Mouse (Mus musculus) MEL (cell line): ENCODE measurements around the gene Cecr2. TPM values are rescaled to one million over a fixed set of nuclear protein-coding genes. Genes with fewer than 3 reads are reported as not detected.
A peak's percentile ranks its signal among the peaks of the same experiment; 100 is the strongest.

Experiments used
- DNase-seq: peaks from one replicate; pipeline ENCODE4 v3.0.0; 2011; ENCODE audit warnings: low read depth, low spot score
- H3K27ac ChIP-seq: 2 replicates; pipeline ENCODE4 v1.5.1; 2012; ENCODE audit warnings: low read depth, mild to moderate bottlenecking, control low read depth, low read length, moderate library complexity; ENCODE audit not compliant: control insufficient read depth
- H3K27me3 ChIP-seq, 2 experiments: fragments of 150-350 bp in 1 of 2; sonication (generic) in 1 of 2; 2 replicates each; pipeline ENCODE4 v1.6.1; 2012; ENCODE audit warnings: low read length in 2 of 2, mild to moderate bottlenecking in 2 of 2, improper control_type of control experiment in 1 of 2, moderate library complexity in 1 of 2; ENCODE audit not compliant: insufficient read depth in 2 of 2, control insufficient read depth in 1 of 2
- H3K36me3 ChIP-seq, 2 experiments: 2 replicates each; pipeline ENCODE4 v1.6.1; 2012 to 2014; ENCODE audit warnings: low read length in 2 of 2, improper control_type of control experiment in 1 of 2, inconsistent platforms in 1 of 2, mild to moderate bottlenecking in 1 of 2; ENCODE audit not compliant: insufficient read depth in 2 of 2, control insufficient read depth in 1 of 2
- H3K4me1 ChIP-seq, 2 experiments: fragments of 150-350 bp in 1 of 2; sonication (generic) in 1 of 2; 2 replicates each; pipeline ENCODE4 v1.6.1; 2012; ENCODE audit warnings: low read length in 2 of 2, improper control_type of control experiment in 1 of 2, mild to moderate bottlenecking in 1 of 2; ENCODE audit not compliant: insufficient read depth in 2 of 2, control insufficient read depth in 1 of 2
- H3K4me3 ChIP-seq, 2 experiments: fragments of 150-350 bp in 1 of 2; sonication (generic) in 1 of 2; 2 replicates each; pipeline ENCODE4 v1.5.1; 2012; ENCODE audit warnings: low read depth in 2 of 2, low read length in 2 of 2, mild to moderate bottlenecking in 2 of 2, moderate library complexity in 2 of 2, control low read depth in 1 of 2, improper control_type of control experiment in 1 of 2; ENCODE audit not compliant: control insufficient read depth in 1 of 2, insufficient read depth in 1 of 2
- H3K79me2 ChIP-seq: 2 replicates; pipeline ENCODE4 v1.6.1; 2012; ENCODE audit warnings: mild to moderate bottlenecking, low read length, moderate library complexity; ENCODE audit not compliant: control insufficient read depth, poor library complexity, insufficient read depth
- H3K9ac ChIP-seq: 2 replicates; pipeline ENCODE4 v1.6.1; 2012; ENCODE audit warnings: low read depth, mild to moderate bottlenecking, control low read depth, low read length, moderate library complexity; ENCODE audit not compliant: control insufficient read depth, poor library complexity, severe bottlenecking
- H3K9me3 ChIP-seq: fragments of 150-350 bp; sonication (generic); replicated peaks from 2 replicates; pipeline ENCODE4 v1.6.1; 2012; ENCODE audit warnings: mild to moderate bottlenecking, low read length, improper control_type of control experiment, moderate library complexity; ENCODE audit not compliant: insufficient read depth
- BHLHE40 ChIP-seq: IDR thresholded peaks from 2 replicates; pipeline ENCODE4 v1.6.1; 2012; ENCODE audit warnings: low read depth, mild to moderate bottlenecking, inconsistent platforms, low read length, improper control_type of control experiment, borderline replicate concordance
- CHD1 ChIP-seq: IDR thresholded peaks from 2 replicates; pipeline ENCODE4 v1.6.1; 2012; ENCODE audit warnings: low read depth, mild to moderate bottlenecking, inconsistent platforms, low read length, improper control_type of control experiment
- CHD2 ChIP-seq: IDR thresholded peaks from 2 replicates; pipeline ENCODE4 v1.6.1; 2011; ENCODE audit warnings: low read length, improper control_type of control experiment
- E2F4 ChIP-seq: IDR thresholded peaks from 2 replicates; pipeline ENCODE4 v1.6.1; 2011; ENCODE audit warnings: low read depth, low read length, improper control_type of control experiment, borderline replicate concordance
- EP300 ChIP-seq, 2 experiments: IDR thresholded peaks; 2 replicates each; pipeline ENCODE4 v1.6.1; 2011; ENCODE audit warnings: improper control_type of control experiment in 2 of 2, low read length in 2 of 2, low read depth in 1 of 2, mild to moderate bottlenecking in 1 of 2
- ETS1 ChIP-seq: IDR thresholded peaks from 2 replicates; pipeline ENCODE4 v1.6.1; 2012; ENCODE audit warnings: low read depth, mild to moderate bottlenecking, inconsistent platforms, low read length, improper control_type of control experiment, moderate library complexity
- GABPA ChIP-seq: IDR thresholded peaks from 2 replicates; pipeline ENCODE4 v1.6.1; 2012; ENCODE audit warnings: low read depth, mild to moderate bottlenecking, inconsistent platforms, low read length, improper control_type of control experiment, moderate library complexity
- JUND ChIP-seq: IDR thresholded peaks from 2 replicates; pipeline ENCODE4 v1.6.1; 2011; ENCODE audit warnings: low read depth, mild to moderate bottlenecking, improper control_type of control experiment, low read length
- MAX ChIP-seq: IDR thresholded peaks from 2 replicates; pipeline ENCODE4 v1.6.1; 2011; ENCODE audit warnings: low read length, improper control_type of control experiment
- MEF2A ChIP-seq: IDR thresholded peaks from 2 replicates; pipeline ENCODE4 v1.6.1; 2014; ENCODE audit warnings: low read depth, mild to moderate bottlenecking, inconsistent platforms, low read length, improper control_type of control experiment; ENCODE audit not compliant: poor library complexity, insufficient replicate concordance, severe bottlenecking; ENCODE audit errors: extremely low read depth
- MXI1 ChIP-seq: IDR thresholded peaks from 2 replicates; pipeline ENCODE4 v1.6.1; 2011; ENCODE audit warnings: mild to moderate bottlenecking, low read depth, low read length, improper control_type of control experiment
- MYB ChIP-seq: IDR thresholded peaks from 2 replicates; pipeline ENCODE4 v1.6.1; 2011; ENCODE audit warnings: mild to moderate bottlenecking, low read depth, low read length, improper control_type of control experiment
- NELFE ChIP-seq: IDR thresholded peaks from 2 replicates; pipeline ENCODE4 v1.6.1; 2011; ENCODE audit warnings: low read depth, low read length, improper control_type of control experiment
- POLR2A ChIP-seq, 2 experiments: IDR thresholded peaks; 2 replicates each; pipeline ENCODE4 v1.6.1; 2011 to 2012; ENCODE audit warnings: low read length in 2 of 2, mild to moderate bottlenecking in 2 of 2, control low read depth in 1 of 2, improper control_type of control experiment in 1 of 2, low read depth in 1 of 2, moderate library complexity in 1 of 2; ENCODE audit not compliant: control insufficient read depth in 1 of 2, insufficient read depth in 1 of 2, poor library complexity in 1 of 2
- POLR2AphosphoS2 ChIP-seq: IDR thresholded peaks from 2 replicates; pipeline ENCODE4 v1.6.1; 2011; ENCODE audit warnings: low read length, improper control_type of control experiment
- POLR2AphosphoS5 ChIP-seq: IDR thresholded peaks from 2 replicates; pipeline ENCODE4 v1.6.1; 2012; ENCODE audit warnings: low read depth, borderline replicate concordance, mild to moderate bottlenecking, inconsistent platforms, low read length, moderate library complexity, mixed read lengths
- RAD21 ChIP-seq: IDR thresholded peaks from 2 replicates; pipeline ENCODE4 v1.6.1; 2011; ENCODE audit warnings: mild to moderate bottlenecking, low read depth, low read length, improper control_type of control experiment
- RCOR1 ChIP-seq: IDR thresholded peaks from 2 replicates; pipeline ENCODE4 v1.6.1; 2012; ENCODE audit warnings: low read depth, mild to moderate bottlenecking, inconsistent platforms, low read length, improper control_type of control experiment
- TAL1 ChIP-seq: IDR thresholded peaks from 2 replicates; pipeline ENCODE4 v1.6.1; 2012; ENCODE audit warnings: mild to moderate bottlenecking, inconsistent platforms, low read length, moderate library complexity, mixed read lengths
- UBTF ChIP-seq: IDR thresholded peaks from 2 replicates; pipeline ENCODE4 v1.6.1; 2012; ENCODE audit warnings: low read depth, mild to moderate bottlenecking, inconsistent platforms, low read length, improper control_type of control experiment, moderate library complexity, borderline replicate concordance; ENCODE audit not compliant: insufficient read depth
- USF2 ChIP-seq, 2 experiments: IDR thresholded peaks; 2 replicates each; pipeline ENCODE4 v1.6.1; 2011 to 2012; ENCODE audit warnings: improper control_type of control experiment in 2 of 2, low read length in 2 of 2, borderline replicate concordance in 1 of 2, inconsistent platforms in 1 of 2, low read depth in 1 of 2, mild to moderate bottlenecking in 1 of 2; ENCODE audit not compliant: insufficient read depth in 1 of 2
- ZMIZ1 ChIP-seq: IDR thresholded peaks from 2 replicates; pipeline ENCODE4 v1.6.1; 2012; ENCODE audit warnings: low read depth, mild to moderate bottlenecking, inconsistent platforms, low read length, improper control_type of control experiment, moderate library complexity
- ZNF384 ChIP-seq: IDR thresholded peaks from 2 replicates; pipeline ENCODE4 v1.6.1; 2012; ENCODE audit warnings: low read depth, mild to moderate bottlenecking, inconsistent platforms, low read length, improper control_type of control experiment
- polyA plus RNA-seq, 2 experiments: library from polyadenylated mRNA; stranded (reverse) in 1 of 2; unstranded in 1 of 2; fragments of >175 nt in 1 of 2; fragments of >200 nt in 1 of 2; gene quantifications; 2 replicates each; pipeline versions ENCODE4 v1.2.1 to v1.2.4; 2012; ENCODE audit warnings: low replicate concordance in 2 of 2, low read depth in 1 of 2; ENCODE audit not compliant: insufficient read length in 2 of 2, insufficient read depth in 1 of 2, missing spikeins in 1 of 2
- total RNA-seq: library from RNA; depleted of rRNA; stranded (reverse); fragments of 300-350 nt; gene quantifications from 2 replicates; pipeline ENCODE4 v1.2.3, GENCODE M21; 2012

Cecr2 gene
- total and polyA plus RNA-seq, 3 experiments: 4.0 to 8.7 TPM; not detected in 1

GRCm38 (mm10) chr6:120795422-120796086 lies 129.4 kb downstream of the Cecr2 start (continued):
- TF ChIP-seq POLR2A (IDR thresholded peaks at IDR 0.05; ENCODE audit: control insufficient read depth in 1 of 2, insufficient read depth in 1 of 2, low read depth in 1 of 2, low read length in 2 of 2, poor library complexity in 1 of 2): no peak
- TF ChIP-seq E2F4: no peak
- TF ChIP-seq GABPA: no peak
- peak; percentile 70 for TF ChIP-seq ETS1
- no peak for TF ChIP-seq MEF2A
- no peak for TF ChIP-seq CHD1
- 0 out of 2 replicates have a peak, but pooled peaks have one; percentile 24 for TF ChIP-seq NELFE
- TF ChIP-seq MXI1: peak; percentile 44
- TF ChIP-seq USF2 (IDR thresholded peaks at IDR 0.05; ENCODE audit: borderline replicate concordance in 1 of 2, insufficient read depth in 1 of 2, low read depth in 1 of 2, low read length in 2 of 2): no peak
- TF ChIP-seq CHD2: no peak

GRCm38 (mm10) chr6:120796111-120796510 lies 129.9 kb downstream of the Cecr2 start:
- Histone ChIP-seq H3K4me1 (peaks cover 12 to 34% of the 10 kb centered on the region in 2 experiments), H3K79me2 (no peaks in the 10 kb centered on the region), H3K9me3 (no peaks in the 10 kb centered on the region), H3K36me3 (peaks cover 15 to 26% of the 10 kb centered on the region in 2 experiments), H3K27me3 (no peaks in the 10 kb centered on the region), H3K27ac (no peak overlapping the region; the same call in 1 of the 2 replicates), H3K9ac (no peak overlapping the region), H3K4me3 (no peak overlapping the region)
- TF ChIP-seq POLR2AphosphoS2: no peak
- no peak for DNase-seq

- peak; percentile 38 for DNase-seq
- peaks cover 12 to 31% of the 10 kb centered on the region in 2 experiments for H3K36me3 ChIP-seq
- H3K27me3 ChIP-seq: no peaks in the 10 kb centered on the region
- no peak overlapping the region for H3K27ac ChIP-seq
- TF ChIP-seq MYB (no peak), EP300 (IDR thresholded peaks at IDR 0.05; ENCODE audit: low read depth in 1 of 2, low read length in 2 of 2) (no peak), UBTF (no peak), POLR2A (IDR thresholded peaks at IDR 0.05; ENCODE audit: control insufficient read depth in 1 of 2, insufficient read depth in 1 of 2, low read depth in 1 of 2, low read length in 2 of 2, poor library complexity in 1 of 2) (no peak), MEF2A (no peak), MAX (no peak), ZNF384 (no peak), RCOR1 (no peak), TAL1 (0 out of 2 replicates have a peak, but pooled peaks have one; percentile 4), ZMIZ1 (no peak), RAD21 (no peak), POLR2AphosphoS5 (0 out of 2 replicates have a peak, but pooled peaks have one; percentile 14), BHLHE40 (no peak), JUND (no peak)
- TF ChIP-seq, all 39 proteins: peak for 2
- H3K4me1 ChIP-seq: peaks cover 12 to 17% of the 10 kb centered on the region in 2 experiments
- H3K4me3 ChIP-seq: no peak overlapping the region
- no peaks in the 10 kb centered on the region for H3K9me3 ChIP-seq
- no peaks in the 10 kb centered on the region for H3K79me2 ChIP-seq
- H3K9ac ChIP-seq: no peak overlapping the region
Measured at GRCm38 (mm10) chr6:120798019-120798418, 131.8 kb downstream of the Cecr2 start.
